Mouse (Mus musculus): ENCODE measurements around the gene Stag1.
"Not testable (repeated sequence)": the region's sequence is repeated elsewhere in the genome, so short reads cannot be mapped to it uniquely, and the experiment has no call there.

Gene Stag1

GRCm38 (mm10) chr9:100685769-100686487 is 88.3 kb downstream of the Stag1 start:
- DNase-seq (ENCODE audit: low spot score in 2 of 2): peak; percentile 22 to 26

DNA sequence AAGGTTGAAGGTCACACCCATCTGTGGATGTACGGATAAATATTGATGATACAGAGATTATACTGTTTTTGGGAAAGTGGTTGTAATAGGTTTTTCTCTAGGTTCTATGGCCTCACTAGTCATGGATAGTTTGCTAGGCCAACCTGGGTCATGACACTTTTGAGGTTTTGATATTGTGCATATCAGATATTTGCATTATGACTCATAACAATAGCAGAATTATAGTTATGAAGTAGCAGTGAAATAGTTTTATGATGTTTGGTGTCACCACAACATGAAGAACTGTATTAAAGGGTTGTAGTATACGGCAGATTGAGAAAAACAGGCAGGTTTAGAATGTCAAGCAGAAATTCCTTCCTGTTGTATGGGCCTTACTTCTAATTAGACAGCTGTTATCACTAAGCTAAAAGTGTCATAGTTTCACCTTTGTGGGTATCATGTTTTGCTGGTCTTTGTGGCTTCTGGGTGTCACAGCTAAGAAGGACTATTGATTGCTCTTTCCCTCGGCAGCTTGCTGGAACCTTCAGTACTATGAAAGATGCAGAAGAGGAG is 92.2 kb downstream of the Stag1 start:
- DNase-seq (ENCODE audit: low spot score in 2 of 2): no peak

GRCm38 (mm10) chr9:100692239-100692638 is 94.6 kb downstream of the Stag1 start:
- DNase-seq (ENCODE audit: low spot score in 2 of 2): no peak

- DNase-seq (ENCODE audit: low spot score in 2 of 2): no peak
Measured at GRCm38 (mm10) chr9:100696537-100696936, 98.9 kb downstream of the Stag1 start.

DNA sequence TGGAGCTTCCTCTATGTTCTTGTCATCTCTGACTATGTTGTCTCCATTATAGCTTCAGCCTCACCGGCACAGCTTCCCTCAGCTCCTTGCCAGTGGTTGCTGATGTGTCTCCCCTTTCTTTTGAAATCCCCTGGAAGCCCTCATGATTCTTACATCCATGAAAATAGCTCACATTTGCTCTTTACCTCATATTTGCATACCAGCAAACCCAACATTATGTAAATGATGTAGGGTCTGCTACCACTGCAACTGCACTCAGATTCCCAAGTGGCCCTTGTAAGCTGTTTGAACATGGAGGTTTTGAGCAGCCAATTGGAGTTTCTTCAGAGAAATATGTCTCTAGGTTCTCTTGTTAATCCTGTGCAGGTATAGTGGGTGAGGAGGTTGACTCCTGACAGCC is 110.0 kb downstream of the Stag1 start:
- no peak for DNase-seq (ENCODE audit: low spot score in 2 of 2)

GRCm38 (mm10) chr9:100711665-100712064 is 114.1 kb downstream of the Stag1 start:
- no peak for DNase-seq (ENCODE audit: low spot score in 2 of 2)

DNA sequence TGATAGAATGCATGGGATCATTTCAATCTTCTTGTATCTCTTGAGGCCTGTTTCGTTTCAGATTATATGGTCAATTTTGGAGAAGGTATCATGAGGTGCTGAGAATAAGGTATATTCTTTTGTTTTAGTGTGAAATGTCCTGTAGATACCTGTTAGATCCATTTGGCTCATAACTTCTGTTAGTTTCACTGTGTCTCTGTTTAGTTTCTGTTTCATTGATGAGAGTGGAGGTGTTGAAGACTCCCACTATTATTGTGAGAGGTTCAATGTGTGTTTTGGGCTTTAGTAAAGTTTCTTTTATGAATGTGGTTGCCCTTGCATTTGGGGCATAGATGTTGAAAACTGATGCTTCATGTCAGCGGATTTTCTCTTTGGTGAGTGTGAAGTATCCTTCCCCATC is 127.2 kb downstream of the Stag1 start:
- not testable (repeated sequence) for DNase-seq (ENCODE audit: low spot score in 2 of 2)

DNA sequence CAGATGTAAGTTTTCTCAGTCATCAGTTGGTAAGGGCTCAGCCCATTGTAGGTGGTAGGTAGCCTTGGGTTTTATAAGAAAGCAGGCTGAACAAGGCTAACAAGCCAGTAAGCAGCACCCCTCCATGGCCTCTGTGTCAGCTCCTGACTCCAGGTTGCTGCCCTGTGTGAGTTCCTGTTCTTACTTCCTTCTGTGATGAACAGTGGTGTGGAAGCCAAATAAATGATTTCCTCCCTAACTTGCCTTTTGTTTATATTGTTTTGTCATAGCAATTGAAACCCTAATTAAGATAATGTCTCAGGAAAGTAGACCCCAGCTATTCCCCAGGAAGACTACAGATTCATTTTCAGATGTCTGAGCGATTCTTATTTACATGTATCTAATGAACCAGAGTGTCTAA is 134.2 kb downstream of the Stag1 start:
- DNase-seq (ENCODE audit: low spot score in 2 of 2): no peak

DNA sequence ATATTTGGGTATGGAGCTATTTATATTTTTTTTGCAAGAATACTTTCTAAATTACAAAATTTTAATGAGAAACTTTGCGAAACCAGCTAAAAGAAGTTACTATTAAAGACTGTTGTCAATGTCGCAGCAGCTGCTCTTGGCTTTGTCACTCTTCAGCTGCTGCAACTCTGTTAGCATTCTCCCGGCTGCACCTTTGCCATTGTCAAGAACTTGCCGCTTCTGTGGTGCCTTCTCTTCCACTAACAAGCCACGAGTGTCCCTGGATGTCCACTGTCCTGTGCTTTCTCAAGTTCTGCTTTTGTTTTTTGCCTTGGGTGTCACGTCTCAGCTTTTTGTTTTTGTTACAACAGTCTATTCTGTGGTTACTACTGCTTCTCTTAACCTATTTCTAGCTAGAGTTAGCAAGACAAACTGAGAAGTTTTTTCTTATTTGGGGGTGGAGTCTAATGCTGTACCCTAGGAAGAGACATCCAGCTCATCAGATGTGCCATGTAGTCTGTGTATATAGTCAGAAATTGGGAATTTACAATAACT is 136.4 kb downstream of the Stag1 start:
- DNase-seq (ENCODE audit: low spot score in 2 of 2): no peak

- no peak for DNase-seq (ENCODE audit: low spot score in 2 of 2)
Measured at GRCm38 (mm10) chr9:100735993-100736645, 138.5 kb downstream of the Stag1 start.

DNA sequence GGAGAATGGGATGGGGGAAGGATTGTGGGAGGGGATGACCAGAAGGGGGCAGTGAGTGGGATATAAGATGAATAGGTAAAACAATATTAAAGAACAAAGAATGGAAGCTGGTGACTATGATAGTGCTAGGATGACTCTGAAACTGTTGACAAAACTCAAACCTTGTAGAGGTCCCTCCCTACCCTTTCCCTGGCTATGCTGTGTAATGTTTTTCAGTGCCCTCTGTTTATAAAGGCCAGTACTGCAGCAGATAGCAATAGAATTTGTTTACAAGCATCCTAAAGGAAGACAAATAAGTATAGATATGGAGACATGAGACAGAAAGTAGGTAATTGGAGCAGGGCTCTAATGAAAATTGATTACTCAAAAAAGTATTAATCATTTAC is 139.0 kb downstream of the Stag1 start:
- no peak for DNase-seq (ENCODE audit: low spot score in 2 of 2)

DNA sequence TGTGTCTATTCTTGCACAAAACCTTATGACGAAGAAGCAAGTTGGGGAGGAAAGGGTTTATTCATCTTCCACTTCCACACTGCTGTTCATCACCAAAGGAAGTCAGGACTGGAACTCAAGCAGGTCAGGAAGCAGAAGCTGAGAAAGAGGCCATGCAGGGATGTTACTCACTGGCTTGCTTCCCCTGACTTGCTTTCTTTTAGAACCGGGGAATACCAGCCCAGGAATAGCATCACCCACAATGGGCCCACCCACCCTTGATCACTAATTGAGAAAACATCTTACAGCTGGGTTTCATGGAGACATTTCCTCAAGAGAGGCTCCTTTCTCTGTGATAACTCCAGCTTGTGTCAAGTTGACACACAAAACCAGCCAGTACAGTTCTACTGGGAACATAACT is 179.6 kb downstream of the Stag1 start:
- DNase-seq (ENCODE audit: low spot score in 2 of 2): not testable (repeated sequence)

DNA sequence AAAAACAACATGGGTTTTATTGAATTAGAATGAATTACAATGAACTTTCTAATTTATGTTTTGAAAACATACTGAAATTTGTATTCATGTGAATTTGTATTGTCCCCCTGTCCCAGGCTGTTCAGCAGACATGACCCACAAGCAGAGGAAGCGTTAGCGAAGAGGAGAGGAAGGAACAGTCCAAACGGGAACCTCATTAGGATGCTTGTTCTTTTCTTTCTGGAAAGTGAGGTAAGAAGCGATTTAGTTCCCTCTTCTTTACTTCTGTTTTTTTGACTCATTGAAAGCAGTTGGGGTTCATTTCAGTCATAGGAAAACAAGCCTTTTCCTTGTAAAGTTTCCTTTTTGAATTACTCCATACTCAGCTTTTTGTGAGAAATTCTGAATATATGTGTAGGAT is 268.4 kb downstream of the Stag1 start:
- no peak for DNase-seq (ENCODE audit: low spot score in 2 of 2)

DNA sequence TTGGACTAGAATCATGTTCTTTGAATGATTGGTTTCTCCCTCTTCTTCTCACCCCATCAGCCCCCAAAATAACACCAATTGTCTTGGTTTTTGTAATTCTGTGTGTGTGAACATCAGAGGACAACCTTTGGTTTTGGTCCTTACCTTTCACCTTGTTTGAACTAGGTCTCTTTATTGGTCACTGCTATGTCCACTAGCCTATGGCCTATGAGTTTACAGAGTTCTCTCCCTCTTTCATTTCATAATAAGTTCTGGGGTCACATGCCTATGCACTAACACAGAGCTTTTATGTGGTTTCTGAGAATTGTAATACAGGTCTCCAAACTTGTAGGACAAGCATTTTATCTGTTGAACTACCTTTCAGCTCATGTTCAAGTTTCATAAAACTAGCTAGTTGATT is 272.0 kb downstream of the Stag1 start:
- no peak for DNase-seq (ENCODE audit: low spot score in 2 of 2)

DNA sequence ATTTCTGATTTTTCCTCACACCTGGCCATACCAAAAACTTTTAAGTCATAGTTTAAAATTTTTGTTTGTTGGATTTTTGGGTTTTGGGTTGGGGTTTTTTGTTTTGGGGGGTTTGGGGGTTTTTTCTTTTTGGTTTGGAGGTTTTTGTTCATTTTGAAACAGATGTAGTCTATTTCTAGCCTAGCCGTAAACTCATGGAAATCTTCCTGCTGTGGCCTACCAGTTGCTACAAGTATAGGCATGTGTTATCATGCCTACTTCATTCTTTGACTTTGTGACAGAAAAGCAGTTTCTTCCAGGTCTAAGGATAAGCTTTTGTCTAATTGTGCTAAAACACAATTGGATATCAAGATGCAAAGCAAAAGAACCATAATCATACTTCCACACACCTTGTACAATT is 298.5 kb downstream of the Stag1 start:
- no peak for DNase-seq (ENCODE audit: low spot score in 2 of 2)

DNA sequence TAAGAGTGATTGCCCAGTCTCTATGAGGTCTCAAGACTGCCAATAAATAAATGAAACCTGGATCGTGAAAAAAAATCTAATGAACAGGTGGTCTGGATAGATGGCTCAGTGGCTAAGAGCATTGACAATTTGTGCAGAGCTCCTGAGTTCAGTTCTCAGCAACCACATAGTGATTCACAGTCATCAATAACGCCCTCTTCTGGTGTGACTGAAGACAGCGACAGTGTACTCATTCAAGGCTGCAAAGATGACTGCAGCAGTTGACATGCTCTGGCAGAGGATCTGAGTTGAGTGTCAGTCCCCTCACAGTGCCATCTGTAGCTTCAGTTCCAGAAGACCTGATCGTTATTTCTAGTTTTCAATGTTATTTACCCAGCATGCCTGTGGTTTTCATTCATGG is 300.4 kb downstream of the Stag1 start:
- DNase-seq (ENCODE audit: low spot score in 2 of 2): no peak

DNA sequence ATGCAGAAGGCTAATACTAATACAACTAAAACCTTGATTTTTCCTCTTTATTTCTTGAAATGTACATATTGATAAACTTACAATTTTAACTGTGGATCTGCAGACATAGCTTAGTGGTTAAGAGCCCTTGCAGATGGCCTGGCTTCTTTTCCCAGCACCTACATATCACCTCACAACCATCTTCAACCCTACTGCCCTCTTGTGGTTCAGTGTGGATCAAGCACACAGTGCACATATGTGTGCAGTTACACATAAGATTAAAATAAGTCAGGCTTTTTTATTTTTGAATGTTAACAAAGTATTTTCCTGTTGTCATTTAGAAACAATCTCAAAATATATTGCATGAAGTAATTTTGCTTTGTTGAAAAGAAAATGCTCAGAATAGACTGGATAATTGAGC is 312.8 kb downstream of the Stag1 start:
- no peak for DNase-seq (ENCODE audit: low spot score in 2 of 2)

- DNase-seq (ENCODE audit: low spot score in 2 of 2): peak; percentile 12 to 14
Measured at GRCm38 (mm10) chr9:100917111-100917510, 319.5 kb downstream of the Stag1 start.

DNA sequence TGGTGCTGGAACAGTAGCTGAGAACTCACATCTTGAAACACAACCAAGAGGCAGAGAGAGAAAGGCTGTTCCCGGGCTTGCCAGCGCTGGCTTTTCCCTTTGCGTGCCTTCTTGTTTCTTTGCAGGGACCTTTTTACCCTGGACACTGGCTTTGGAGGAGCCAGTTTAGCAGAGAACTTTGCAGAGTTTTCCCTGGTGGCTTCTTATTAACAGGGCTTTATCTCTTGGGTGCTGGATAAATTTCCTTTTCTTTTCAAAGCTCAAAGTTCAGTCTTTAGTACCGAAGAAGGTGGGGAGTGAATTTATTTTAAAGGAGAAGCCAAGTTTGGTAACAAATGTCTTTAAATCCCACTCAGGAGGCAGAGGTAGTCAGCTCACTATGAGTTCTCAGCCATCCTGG is 329.0 kb downstream of the Stag1 start:
- DNase-seq (ENCODE audit: low spot score in 2 of 2): no peak

GRCm38 (mm10) chr9:100942042-100942441 is 344.4 kb downstream of the Stag1 start:
- DNase-seq (ENCODE audit: low spot score in 2 of 2): no peak

GRCm38 (mm10) chr9:100944677-100945365 is 347.2 kb downstream of the Stag1 start:
- DNase-seq (ENCODE audit: low spot score in 2 of 2): no peak

GRCm38 (mm10) chr9:100951481-100951880 is 353.9 kb downstream of the Stag1 start:
- DNase-seq (ENCODE audit: low spot score in 2 of 2): no peak
